Mouse (Mus musculus) duodenum, adult 2 months (tissue): ENCODE results near the gene Vmn2r63. TPM values are rescaled to one million over a fixed set of nuclear protein-coding genes. Genes with fewer than 3 reads are reported as not detected.

ENCODE experiments used
- polyA plus RNA-seq: library from polyadenylated mRNA; depleted of rRNA; stranded (reverse); fragments of >200 nt; gene quantifications from 2 replicates; pipeline ENCODE4 v1.2.3, GENCODE M21; 2012; ENCODE audit warnings: low replicate concordance; rRNA removed

Vmn2r63 gene
- polyA plus RNA-seq: not detected in 2 replicates

DNA sequence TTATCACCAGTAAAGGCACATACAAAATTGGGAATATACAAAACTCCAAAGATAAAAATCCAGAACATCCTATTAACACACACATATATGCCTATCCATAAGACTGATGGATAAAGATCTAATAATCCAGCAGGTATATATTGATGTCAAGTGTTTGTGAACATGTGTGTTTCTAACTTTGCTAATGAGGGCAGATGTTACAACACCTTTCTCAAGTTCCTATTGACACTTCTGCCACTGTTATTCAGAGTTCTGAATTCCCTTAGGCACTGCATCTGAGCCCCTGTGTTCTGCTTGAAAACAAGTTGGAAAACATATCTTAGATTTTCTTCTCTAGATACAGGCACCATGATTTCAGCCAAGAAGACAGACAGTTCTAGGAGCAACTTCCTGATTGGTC lies at the start of gene Vmn2r63:
TSS of gene Vmn2r63 (minus strand) at position 101 of the 400 bp plus-strand sequence.

DNA sequence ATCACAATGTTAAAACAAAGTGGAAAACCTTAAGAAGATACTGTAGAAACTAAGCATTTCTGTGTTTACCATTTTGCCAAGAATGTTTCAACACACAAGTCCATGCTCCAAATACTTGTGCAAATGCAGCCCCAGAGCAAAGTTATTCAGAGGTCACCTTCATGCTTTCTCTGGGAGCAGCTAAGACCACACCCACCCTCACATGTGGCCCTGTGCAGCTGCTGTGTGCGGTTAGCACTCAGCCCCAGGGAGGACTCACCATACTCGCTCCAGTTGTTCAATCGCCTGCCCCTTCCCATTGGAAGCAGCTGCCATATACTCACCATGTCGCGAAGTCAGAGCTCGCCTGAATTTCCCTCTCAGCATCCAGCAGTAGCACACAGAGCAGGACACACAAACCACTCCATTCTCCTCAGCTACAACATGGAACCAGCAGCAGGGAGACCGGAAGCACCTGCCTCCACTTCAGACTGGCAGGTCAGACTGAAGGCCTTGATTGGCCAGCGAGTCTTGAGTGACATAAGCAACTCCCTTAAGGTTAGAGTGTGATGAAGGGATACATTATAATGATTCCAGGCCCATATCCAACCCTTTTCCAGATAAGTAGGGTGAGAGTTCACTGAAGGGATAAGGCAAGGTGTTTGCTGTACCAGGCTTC lies 66.7 kb downstream of the Vmn2r63 start, which contains the start of gene Gm2381:
TSS of gene Gm2381 (minus strand) at position 434 of the 658 bp plus-strand sequence.

Other genes with a start within 250 kb of the Vmn2r63 start
- gene Zfp975, start 241.1 kb downstream of the Vmn2r63 start, polyA plus RNA-seq: 0.18 TPM in 1 of 2 replicates, not detected in the other
- not detected in 2 replicates for gene Gm17067, start 206.8 kb downstream of the Vmn2r63 start, polyA plus RNA-seq
- not detected in 2 replicates for gene Vmn2r62, start 140.3 kb downstream of the Vmn2r63 start, polyA plus RNA-seq
- not detected in 2 replicates for gene Gm2381, start 66.6 kb downstream of the Vmn2r63 start, polyA plus RNA-seq
- not detected in 2 replicates for gene Gm9268, start 84.9 kb upstream of the Vmn2r63 start, polyA plus RNA-seq
- gene Zfp936, start 180.4 kb upstream of the Vmn2r63 start, polyA plus RNA-seq: not detected in 2 replicates